Mouse (Mus musculus) layer of hippocampus, adult 6 months (tissue): ENCODE results near the gene Sprr2a3. TPM values are rescaled to one million over a fixed set of nuclear protein-coding genes. Genes with fewer than 3 reads are reported as not detected.

ENCODE experiments used
- long read RNA-seq, 2 experiments: library from polyadenylated mRNA; unstranded; transcript quantifications; one replicate each; pipeline ENCODE4 v2.0.0; 2019 to 2020
- polyA plus RNA-seq: library from polyadenylated mRNA; unstranded; fragments of <200 nt; fragmentation: Nextera tagmentation; gene quantifications from 2 replicates; pipeline ENCODE4 v1.2.3, GENCODE M21; 2021

The Sprr2a3 gene
- polyA plus RNA-seq, result not detected in 2 replicates
- long read RNA-seq, experiment 1, result 0 reads
- long read RNA-seq, experiment 2, result 0 reads

GRCm38 (mm10) chr3:92285101-92285500 lies at the start of gene Sprr2a3:
Sprr2a3 (plus strand) TSS chr3:92285417.

GRCm38 (mm10) chr3:92316320-92316719 lies 31.1 kb downstream of the Sprr2a3 start, which contains the start of gene Sprr2b:
Sprr2b (plus strand) TSS chr3:92316620.

GRCm38 (mm10) chr3:92338840-92339239 lies 53.6 kb downstream of the Sprr2a3 start, which contains the start of gene Sprr2d:
Sprr2d (plus strand) TSS chr3:92339140.

Other genes with a start within 250 kb of the Sprr2a3 start
- gene Lor, start 202.3 kb upstream of the Sprr2a3 start, polyA plus RNA-seq, result 10.4 and 15.5 TPM in 2 replicates
- not detected in 2 replicates for gene Prr9, start 161.5 kb upstream of the Sprr2a3 start, polyA plus RNA-seq
- not detected in 2 replicates for gene Lelp1, start 142.7 kb upstream of the Sprr2a3 start, polyA plus RNA-seq
- gene Sprr2a1, start 69.6 kb upstream of the Sprr2a3 start, polyA plus RNA-seq, result not detected in 2 replicates
- gene Sprr2a2, start 69.5 kb upstream of the Sprr2a3 start, polyA plus RNA-seq, result 0.21 TPM in 2 replicates
- not detected in 2 replicates for gene Sprr2b, start 31.2 kb downstream of the Sprr2a3 start, polyA plus RNA-seq
- gene Sprr2d, start 53.7 kb downstream of the Sprr2a3 start, polyA plus RNA-seq, result not detected in 2 replicates
- not detected in 2 replicates for gene Sprr2e, start 66.7 kb downstream of the Sprr2a3 start, polyA plus RNA-seq
- gene Sprr2f, start 79.8 kb downstream of the Sprr2a3 start, polyA plus RNA-seq, result not detected in 2 replicates
- not detected in 2 replicates for gene Sprr2h, start 100.3 kb downstream of the Sprr2a3 start, polyA plus RNA-seq
- gene Sprr2i, start 122.6 kb downstream of the Sprr2a3 start, polyA plus RNA-seq, result not detected in 2 replicates
- not detected in 2 replicates for gene Sprr2j-ps, start 132.7 kb downstream of the Sprr2a3 start, polyA plus RNA-seq
- 2.0 and 2.1 TPM in 2 replicates for gene Gm9774, start 144.0 kb downstream of the Sprr2a3 start, polyA plus RNA-seq
- gene Sprr2k, start 147.2 kb downstream of the Sprr2a3 start, polyA plus RNA-seq, result not detected in 2 replicates
- not detected in 2 replicates for gene Sprr1b, start 153.4 kb downstream of the Sprr2a3 start, polyA plus RNA-seq
- not detected in 2 replicates for gene Sprr3, start 173.3 kb downstream of the Sprr2a3 start, polyA plus RNA-seq
- gene Sprr1a, start 200.5 kb downstream of the Sprr2a3 start, polyA plus RNA-seq, result not detected in 2 replicates
- not detected in 2 replicates for gene Sprr4, start 215.1 kb downstream of the Sprr2a3 start, polyA plus RNA-seq
- gene 2310046K23Rik, start 249.1 kb downstream of the Sprr2a3 start, polyA plus RNA-seq, result not detected in 2 replicates